Mouse (Mus musculus): ENCODE measurements around the gene Slc35a5. TPM values are rescaled to one million over a fixed set of nuclear protein-coding genes. Genes with fewer than 3 reads are reported as not detected.
A peak's percentile ranks its signal among the peaks of the same experiment; 100 is the strongest.

The Slc35a5 gene
- total RNA-seq, 2 experiments from 2014 or later: 10.3 to 11.0 TPM

DNA sequence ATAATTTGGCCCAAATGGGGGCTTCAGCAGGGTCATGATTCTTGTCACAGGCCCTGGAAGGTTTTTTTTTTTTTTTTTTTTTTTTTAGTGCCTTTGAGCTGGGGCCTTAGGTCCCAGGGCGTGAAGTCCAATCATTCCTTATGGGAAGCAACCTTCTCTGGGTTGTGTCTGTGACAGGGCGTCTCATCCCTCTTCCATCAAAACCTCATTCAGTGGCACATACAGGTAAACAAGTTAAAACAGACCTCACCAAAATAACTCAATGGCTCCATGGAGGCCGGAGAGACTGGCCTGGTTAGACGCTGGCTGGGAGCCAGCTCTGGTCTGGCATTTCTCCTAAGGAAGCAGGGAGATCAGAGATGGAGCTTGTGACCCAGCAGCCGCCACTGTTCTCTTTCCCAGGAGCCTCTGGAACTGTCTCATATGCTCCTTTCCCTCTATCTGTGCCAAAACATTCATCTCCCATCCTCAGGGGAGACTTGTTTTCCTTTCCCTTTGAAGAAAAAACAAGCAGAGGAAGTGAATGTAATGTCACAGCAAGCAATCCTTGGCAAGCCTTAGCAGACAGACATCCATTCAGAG is 37.6 kb downstream of the Slc35a5 start:
- DNase-seq: peak; percentile 74 to 78
- intact Hi-C loops (cut with DNase I): loop anchor here (2.0 kb wide), 1 partner anchor 22 kb away; no protein-coding TSS in a partner anchor

GRCm38 (mm10) chr16:45118760-45119159 is 39.7 kb downstream of the Slc35a5 start:
- intact Hi-C loops (cut with DNase I): no loop called here
- DNase-seq: no peak

DNA sequence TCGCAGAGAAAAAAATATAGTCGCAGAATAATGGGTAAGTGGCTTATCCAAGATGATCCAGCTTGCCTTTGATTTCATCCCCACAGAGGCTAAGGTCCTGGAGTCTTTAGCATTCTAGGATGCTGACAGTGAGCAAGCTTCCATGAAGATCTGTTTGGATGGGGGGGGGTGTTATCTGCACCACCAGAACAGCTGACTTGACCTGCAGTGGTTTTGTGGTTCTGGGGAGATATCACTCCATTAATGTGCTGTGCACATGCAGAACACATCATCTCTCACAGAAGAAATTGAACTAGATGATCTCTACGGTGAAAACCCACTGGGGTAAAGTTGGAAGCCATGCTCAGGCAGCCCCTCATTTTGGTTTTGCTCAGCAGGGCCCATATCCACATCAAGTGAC is 41.3 kb downstream of the Slc35a5 start:
- intact Hi-C loops (cut with DNase I): no loop called here
- DNase-seq: no peak

- DNase-seq: peak; percentile 40 to 50
- intact Hi-C loops (cut with DNase I): no loop called here
Observed at GRCm38 (mm10) chr16:45110498-45110897, 48.0 kb downstream of the Slc35a5 start.

- DNase-seq: no peak
- intact Hi-C loops (cut with DNase I): no loop called here
Observed at GRCm38 (mm10) chr16:45108203-45108878, 50.2 kb downstream of the Slc35a5 start.

DNA sequence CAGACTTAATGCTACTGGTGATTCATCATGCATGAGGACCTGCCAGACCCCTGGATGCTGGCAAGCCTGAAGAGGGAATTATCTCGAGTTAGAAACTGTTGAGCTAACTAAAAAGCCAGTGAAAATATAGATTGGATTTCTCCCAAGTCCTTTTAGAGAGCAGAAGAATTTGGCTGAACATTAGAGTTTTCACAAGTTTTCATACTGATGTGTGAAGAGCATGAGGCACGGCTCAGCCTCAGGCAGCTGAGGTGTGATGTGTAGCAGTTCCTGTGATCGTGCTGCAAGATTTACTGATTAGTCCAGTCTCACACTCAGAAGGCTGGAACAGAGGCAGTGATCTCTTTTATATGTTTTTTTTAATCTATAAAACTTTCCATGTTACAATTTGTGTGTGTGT is 53.5 kb downstream of the Slc35a5 start:
- no peak for DNase-seq
- intact Hi-C loops (cut with DNase I): no loop called here

GRCm38 (mm10) chr16:45100892-45101291 is 57.6 kb downstream of the Slc35a5 start:
- intact Hi-C loops (cut with DNase I): no loop called here
- peak; percentile 21 to 48 for DNase-seq

DNA sequence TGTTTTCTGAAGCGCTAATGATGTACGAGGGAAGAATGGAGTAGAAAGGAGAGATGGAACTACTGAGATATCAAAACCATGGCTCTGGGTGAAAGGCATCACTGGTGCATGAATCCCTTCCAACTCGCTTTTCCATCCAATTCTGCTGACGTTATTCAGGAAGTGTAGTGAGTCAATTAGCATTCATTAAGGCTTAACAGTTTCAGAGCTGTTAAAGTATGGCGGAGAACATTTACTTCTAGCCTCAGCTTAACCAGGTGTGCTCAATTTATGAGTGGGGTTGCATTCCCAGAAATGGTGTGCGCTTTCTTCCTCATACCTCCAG is 59.7 kb downstream of the Slc35a5 start:
- DNase-seq: no peak

DNA sequence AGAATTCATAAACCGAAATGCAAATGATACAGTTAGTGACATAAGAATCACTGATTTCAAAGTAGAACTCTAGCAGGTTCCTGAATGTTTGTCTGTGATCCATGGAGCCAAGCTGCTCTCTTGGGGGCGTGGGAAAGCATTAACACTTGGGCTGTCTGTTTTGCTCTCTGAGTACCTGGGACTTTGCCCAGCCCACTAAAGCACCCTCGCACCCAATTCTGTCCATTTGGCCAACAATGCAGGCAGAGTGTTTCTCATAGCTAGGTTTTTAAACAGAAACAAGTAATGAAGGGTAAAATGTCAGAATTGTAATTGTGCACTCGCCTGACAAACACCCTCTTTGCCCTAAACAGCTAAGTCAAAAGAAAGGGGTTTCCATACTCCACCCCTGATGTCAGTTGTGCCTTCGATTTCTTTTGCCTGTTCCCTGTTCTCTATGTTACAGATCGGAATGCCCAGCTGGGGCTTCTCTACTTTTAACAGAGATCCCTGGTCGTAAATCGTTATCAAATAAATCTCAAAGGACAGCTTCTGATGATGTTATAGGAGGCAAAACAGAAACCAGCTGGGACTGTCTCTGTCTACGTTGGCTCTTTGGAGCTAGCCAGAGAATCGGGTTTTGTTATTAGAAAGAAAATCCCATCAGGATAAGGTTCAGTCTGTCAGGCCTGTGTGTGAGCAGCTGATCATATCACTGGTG is 60.2 kb downstream of the Slc35a5 start:
- intact Hi-C loops (cut with DNase I): loop anchor here (2.0 to 10.0 kb wide), 3 partner anchors 22 to 1211 kb away; partner anchors contain the start of genes Ccdc191 and Nepro
- DNase-seq: no peak

More for the DNA sequence above, 59.7 kb downstream of the Slc35a5 start:
- intact Hi-C loops (cut with DNase I): loop anchor here (2.0 to 10.0 kb wide), 3 partner anchors 22 to 1212 kb away; partner anchors contain the start of genes Ccdc191 and Nepro

- intact Hi-C loops (cut with DNase I): loop anchor here (5.0 to 10.0 kb wide), 2 partner anchors 373 to 1210 kb away; partner anchors contain the start of genes Ccdc191 and Nepro
- DNase-seq: peak; percentile 37 to 42
Observed at GRCm38 (mm10) chr16:45097467-45097866, 61.0 kb downstream of the Slc35a5 start.

DNA sequence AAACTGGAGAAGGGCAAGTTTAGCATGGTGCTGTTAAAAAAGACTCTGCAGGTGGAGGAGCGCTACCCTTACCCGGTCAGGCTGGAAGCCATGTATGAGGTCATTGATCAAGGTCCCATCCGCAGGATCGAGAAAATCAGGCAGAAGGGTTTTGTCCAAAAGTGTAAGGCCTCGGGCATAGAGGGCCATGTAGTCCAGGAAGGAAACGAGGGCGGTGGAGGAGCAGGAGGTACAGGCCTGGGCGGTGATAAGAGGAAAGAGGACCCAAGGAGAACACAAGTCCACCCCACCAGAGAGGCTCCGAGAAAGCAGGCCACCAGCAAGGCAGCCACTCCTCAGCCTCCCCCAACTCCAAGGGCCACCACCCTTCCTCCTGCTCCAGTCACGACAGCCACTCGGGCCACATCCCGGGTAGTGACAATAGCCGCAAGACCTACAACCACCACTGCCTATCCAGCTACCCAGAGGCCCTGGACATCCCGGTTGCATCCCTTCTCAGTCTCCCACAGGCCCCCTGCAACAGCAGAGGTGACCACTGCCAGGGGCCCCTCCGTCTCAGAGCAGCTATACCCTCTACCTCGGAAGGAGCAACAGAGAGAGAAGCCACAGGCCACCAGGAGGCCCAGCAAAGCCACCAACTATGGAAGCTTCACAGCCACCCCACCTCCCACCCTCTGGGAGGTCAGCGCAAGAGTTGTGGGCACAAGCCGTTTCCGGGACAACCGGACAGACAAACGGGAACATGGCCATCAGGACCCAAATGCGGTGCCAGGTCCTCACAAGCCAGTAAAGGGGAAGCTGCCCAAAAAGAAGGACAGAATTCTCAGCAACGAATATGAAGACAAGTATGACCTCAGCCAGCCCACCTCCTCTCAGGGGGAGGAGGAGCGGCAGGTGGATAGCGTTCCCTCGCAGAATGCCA is 62.7 kb downstream of the Slc35a5 start:
- peak; percentile 31 for DNase-seq
- intact Hi-C loops (cut with DNase I): loop anchor here (5.0 to 10.0 kb wide), 2 partner anchors 371 to 1209 kb away; partner anchors contain the start of genes Ccdc191 and Nepro

DNA sequence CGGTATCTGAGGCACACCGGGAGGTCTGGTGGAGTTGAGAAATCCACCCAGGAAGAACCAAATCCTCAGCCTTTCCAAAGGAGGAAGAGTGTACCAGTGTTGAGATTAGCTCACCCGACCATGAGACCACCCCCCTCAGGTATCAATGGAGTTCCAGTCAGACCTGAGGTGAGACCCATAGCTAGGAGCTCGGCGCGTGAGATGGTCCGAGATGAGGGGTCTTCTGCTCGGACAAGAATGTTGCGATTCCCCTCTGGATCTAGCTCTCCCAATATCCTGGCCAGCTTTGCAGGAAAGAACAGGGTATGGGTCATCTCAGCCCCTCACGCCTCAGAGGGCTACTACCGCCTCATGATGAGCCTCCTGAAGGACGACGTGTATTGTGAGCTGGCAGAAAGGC is 63.5 kb downstream of the Slc35a5 start:
- intact Hi-C loops (cut with DNase I): loop anchor here (5.0 to 10.0 kb wide), 2 partner anchors 370 to 1208 kb away; partner anchors contain the start of genes Ccdc191 and Nepro
- DNase-seq: no peak

GRCm38 (mm10) chr16:45094136-45094756 is 64.3 kb downstream of the Slc35a5 start:
- intact Hi-C loops (cut with DNase I): loop anchor here (5.0 to 10.0 kb wide), 2 partner anchors 63 to 369 kb away; partner anchors contain the start of genes Atg3, Nepro and Slc35a5

GRCm38 (mm10) chr16:45093137-45093731 is 65.3 kb downstream of the Slc35a5 start, which contains the start of gene Ccdc80:
Ccdc80 (plus strand) TSS chr16:45093402.
- DNase-seq: peak; percentile 45 to 66
- intact Hi-C loops (cut with DNase I): loop anchor here (5.0 to 10.0 kb wide), 2 partner anchors 64 to 368 kb away; partner anchors contain the start of genes Atg3, Nepro and Slc35a5

More at GRCm38 (mm10) chr16:45094136-45094756, 64.3 kb downstream of the Slc35a5 start:
- DNase-seq: peak; percentile 29 to 51

DNA sequence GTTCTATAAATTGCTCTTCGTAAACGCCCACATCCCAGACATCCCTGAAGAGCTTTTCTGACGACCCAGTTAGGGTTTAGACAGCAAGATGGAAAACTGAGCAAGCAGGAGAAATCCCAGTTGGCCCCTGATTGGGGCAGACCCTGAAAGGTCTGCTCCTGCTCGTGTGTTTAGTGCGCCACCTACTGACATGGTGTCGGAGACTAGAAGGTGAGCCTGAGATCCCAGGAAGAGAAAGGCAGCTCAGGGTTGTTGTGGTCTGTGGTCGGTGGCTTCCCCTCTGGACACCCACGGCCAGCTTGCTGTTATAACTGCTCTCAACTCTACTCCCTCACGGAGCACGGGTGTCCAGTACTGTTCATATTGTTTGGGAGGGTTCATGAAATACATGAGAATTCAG is 68.5 kb downstream of the Slc35a5 start:
- intact Hi-C loops (cut with DNase I): loop anchor here (5.0 to 10.0 kb wide), 2 partner anchors 67 to 365 kb away; partner anchors contain the start of genes Atg3, Nepro and Slc35a5
- peak; percentile 77 to 82 for DNase-seq

Measured in heart, postnatal 36 days (tissue).